Mouse (Mus musculus): Measurements from ENCODE around the gene Gas8.
"Not testable (repeated sequence)": the region's sequence is repeated elsewhere in the genome, so short reads cannot be mapped to it uniquely, and the experiment has no call there.

- TF ChIP-seq TCF12 (IDR thresholded peaks at IDR 0.05; ENCODE audit: insufficient read depth, poor library complexity, severe bottlenecking); MYOD1 (IDR thresholded peaks at IDR 0.05; ENCODE audit: control insufficient read depth in 1 of 3, insufficient read length in 2 of 3, low read depth in 2 of 3); USF1 (IDR thresholded peaks at IDR 0.05; ENCODE audit: low read depth); POLR2A (IDR thresholded peaks at IDR 0.05; ENCODE audit: insufficient read length, low read depth); POLR2AphosphoS2 (IDR thresholded peaks at IDR 0.05; ENCODE audit: insufficient read length, low read depth); MYOG (IDR thresholded peaks at IDR 0.05; ENCODE audit: control insufficient read depth in 1 of 3, insufficient read depth in 1 of 3, insufficient read length in 2 of 3, low read depth in 2 of 3); MAX (IDR thresholded peaks at IDR 0.05; ENCODE audit: low read depth): not testable (repeated sequence)
Observed at GRCm38 (mm10) chr8:123537641-123538040, 19.0 kb downstream of the Gas8 start.

All from myocyte (in vitro differentiated cells).